Mouse (Mus musculus): ENCODE measurements at regions not wholly inside any gene's neighbourhood (a gene's known extent, or its start where the extent isn't known, plus 50 kb on each side); places are given as distances from the start of the nearest gene placed in this dataset.
"Not testable (repeated sequence)": the region's sequence is repeated elsewhere in the genome, so short reads cannot be mapped to it uniquely, and the experiment has no call there.

- no peak for DNase-seq (ENCODE audit: low read depth, low spot score)
Measured at GRCm38 (mm10) chr12:29049801-29050200, 298.2 kb downstream of the Eipr1 start.

- DNase-seq (ENCODE audit: low read depth, low spot score): no peak
Measured at GRCm38 (mm10) chr12:29050516-29051251, 299.1 kb downstream of the Eipr1 start.

GRCm38 (mm10) chr12:29054367-29054766 is 302.8 kb downstream of the Eipr1 start:
- DNase-seq (ENCODE audit: low read depth, low spot score): no peak

GRCm38 (mm10) chr12:29062025-29062637 is 310.5 kb downstream of the Eipr1 start:
- no peak for DNase-seq (ENCODE audit: low read depth, low spot score)

GRCm38 (mm10) chr12:29062801-29063200 is 311.2 kb downstream of the Eipr1 start:
- DNase-seq (ENCODE audit: low read depth, low spot score): no peak

GRCm38 (mm10) chr12:29068180-29068579 is 316.6 kb downstream of the Eipr1 start:
- DNase-seq (ENCODE audit: low read depth, low spot score): no peak

GRCm38 (mm10) chr12:29075096-29075852 is 323.7 kb downstream of the Eipr1 start:
- no peak for DNase-seq (ENCODE audit: low read depth, low spot score)

GRCm38 (mm10) chr12:29076606-29077005 is 325.0 kb downstream of the Eipr1 start:
- DNase-seq (ENCODE audit: low read depth, low spot score): no peak

- DNase-seq (ENCODE audit: low read depth, low spot score): no peak
Measured at GRCm38 (mm10) chr12:29079011-29079410, 327.4 kb downstream of the Eipr1 start.

- peak; percentile 89 for DNase-seq (ENCODE audit: low read depth, low spot score)
Measured at GRCm38 (mm10) chr12:29083426-29084221, 332.0 kb downstream of the Eipr1 start.

- not testable (repeated sequence) for DNase-seq (ENCODE audit: low read depth, low spot score)
Measured at GRCm38 (mm10) chr12:29087245-29087644, 335.6 kb downstream of the Eipr1 start.

- no peak for DNase-seq (ENCODE audit: low read depth, low spot score)
Measured at GRCm38 (mm10) chr12:29089634-29090033, 338.0 kb downstream of the Eipr1 start.

- no peak for DNase-seq (ENCODE audit: low read depth, low spot score)
Measured at GRCm38 (mm10) chr12:29090451-29090850, 338.8 kb downstream of the Eipr1 start.

GRCm38 (mm10) chr12:29095406-29096032 is 343.9 kb downstream of the Eipr1 start:
- DNase-seq (ENCODE audit: low read depth, low spot score): no peak

GRCm38 (mm10) chr12:29096033-29096913 is 344.7 kb downstream of the Eipr1 start:
- DNase-seq (ENCODE audit: low read depth, low spot score): peak; percentile 65

- DNase-seq (ENCODE audit: low read depth, low spot score): no peak
Measured at GRCm38 (mm10) chr12:29100042-29100570, 348.5 kb downstream of the Eipr1 start.

- no peak for DNase-seq (ENCODE audit: low read depth, low spot score)
Measured at GRCm38 (mm10) chr12:29106893-29107719, 355.5 kb downstream of the Eipr1 start.

GRCm38 (mm10) chr12:29107720-29108051 is 356.1 kb downstream of the Eipr1 start:
- no peak for DNase-seq (ENCODE audit: low read depth, low spot score)

- DNase-seq (ENCODE audit: low read depth, low spot score): no peak
Measured at GRCm38 (mm10) chr12:29118336-29118735, 366.7 kb downstream of the Eipr1 start.
